Mouse (Mus musculus) megakaryocyte, embryonic 14.5 days (primary cell): Measurements from ENCODE around the gene Ppp1r14a. TPM values are rescaled to one million over a fixed set of nuclear protein-coding genes. Genes with fewer than 3 reads are reported as not detected.

Experiments
- H3K27me3 ChIP-seq: replicated peaks from 2 replicates; pipeline ENCODE3; 2012; ENCODE audit warnings: inconsistent platforms
- H3K36me3 ChIP-seq: replicated peaks from 2 replicates; pipeline ENCODE3; 2012; ENCODE audit warnings: low read length, inconsistent platforms, mixed read lengths
- H3K4me1 ChIP-seq: 2 replicates; pipeline ENCODE4 v1.6.1; 2012; ENCODE audit warnings: inconsistent platforms
- H3K4me3 ChIP-seq: replicated peaks from 2 replicates; pipeline ENCODE3; 2012; ENCODE audit warnings: moderate library complexity, mild to moderate bottlenecking, inconsistent platforms
- H3K9me3 ChIP-seq: 2 replicates; pipeline ENCODE4 v1.6.1; 2012; ENCODE audit warnings: inconsistent platforms
- FLI1 ChIP-seq: IDR thresholded peaks from 2 replicates; pipeline ENCODE4 v1.6.1; 2012; ENCODE audit warnings: low read length, inconsistent platforms, mixed read lengths
- GATA1 ChIP-seq: IDR thresholded peaks from 3 replicates; pipeline ENCODE4 v1.6.1; 2012; ENCODE audit warnings: mixed read lengths, low read length, inconsistent platforms, borderline replicate concordance
- polyA plus RNA-seq: library from polyadenylated mRNA; stranded (reverse); fragments of >175 nt; gene quantifications from 2 replicates; pipeline ENCODE4 v1.2.3, GENCODE M21; 2012; ENCODE audit warnings: low replicate concordance; ENCODE audit not compliant: insufficient read depth

Gene Ppp1r14a
- polyA plus RNA-seq, 1 experiment, result 12.7 TPM

GRCm38 (mm10) chr7:29309749-29310148, 20.6 kb downstream of the Ppp1r14a start:
- Histone ChIP-seq H3K27me3 (peaks cover 68% of the 10 kb centered on the region), H3K4me1 (peaks cover 70% of the 10 kb centered on the region), H3K36me3 (no peaks in the 10 kb centered on the region), H3K4me3 (peak overlapping the region; percentile 91), H3K9me3 (no peaks in the 10 kb centered on the region)
- TF ChIP-seq FLI1, result no peak
- TF ChIP-seq GATA1, result no peak

- Histone ChIP-seq H3K27me3 (peaks cover 64% of the 10 kb centered on the region), H3K4me3 (no peak overlapping the region), H3K36me3 (no peaks in the 10 kb centered on the region), H3K4me1 (peaks cover 70% of the 10 kb centered on the region), H3K9me3 (no peaks in the 10 kb centered on the region)
- TF ChIP-seq FLI1, result no peak
- TF ChIP-seq GATA1, result no peak
Measured at GRCm38 (mm10) chr7:29313051-29313450, 23.9 kb downstream of the Ppp1r14a start.

- no peaks in the 10 kb centered on the region for H3K9me3 ChIP-seq
- no peaks in the 10 kb centered on the region for H3K36me3 ChIP-seq
- peaks cover 62% of the 10 kb centered on the region for H3K27me3 ChIP-seq
- H3K4me3 ChIP-seq, result no peak overlapping the region
- H3K4me1 ChIP-seq, result peaks cover 70% of the 10 kb centered on the region
- TF ChIP-seq FLI1 (no peak), GATA1 (no peak)
Measured at GRCm38 (mm10) chr7:29313572-29314261, 24.6 kb downstream of the Ppp1r14a start.

GRCm38 (mm10) chr7:29314844-29315628, 25.9 kb downstream of the Ppp1r14a start:
- peaks cover 70% of the 10 kb centered on the region for H3K4me1 ChIP-seq
- H3K9me3 ChIP-seq, result no peaks in the 10 kb centered on the region
- peak overlapping the region; percentile 23 for H3K4me3 ChIP-seq
- TF ChIP-seq FLI1, result no peak
- TF ChIP-seq GATA1, result no peak
- no peaks in the 10 kb centered on the region for H3K36me3 ChIP-seq
- H3K27me3 ChIP-seq, result peaks cover 54% of the 10 kb centered on the region

GRCm38 (mm10) chr7:29316137-29316734, 27.1 kb downstream of the Ppp1r14a start:
- Histone ChIP-seq H3K4me1 (peaks cover 72% of the 10 kb centered on the region), H3K4me3 (no peak overlapping the region), H3K27me3 (peaks cover 42% of the 10 kb centered on the region), H3K36me3 (no peaks in the 10 kb centered on the region), H3K9me3 (no peaks in the 10 kb centered on the region)
- TF ChIP-seq FLI1 (no peak), GATA1 (no peak)

GRCm38 (mm10) chr7:29316976-29317375, 27.9 kb downstream of the Ppp1r14a start:
- Histone ChIP-seq H3K4me3 (no peak overlapping the region), H3K27me3 (peaks cover 38% of the 10 kb centered on the region), H3K4me1 (peaks cover 72% of the 10 kb centered on the region), H3K36me3 (peaks cover 4% of the 10 kb centered on the region), H3K9me3 (no peaks in the 10 kb centered on the region)
- TF ChIP-seq GATA1, result no peak
- TF ChIP-seq FLI1, result no peak

GRCm38 (mm10) chr7:29317558-29317957, 28.4 kb downstream of the Ppp1r14a start:
- Histone ChIP-seq H3K27me3 (peaks cover 37% of the 10 kb centered on the region), H3K4me1 (peaks cover 71% of the 10 kb centered on the region), H3K9me3 (no peaks in the 10 kb centered on the region), H3K36me3 (peaks cover 8% of the 10 kb centered on the region), H3K4me3 (peak overlapping the region; percentile 44)
- TF ChIP-seq GATA1 (no peak), FLI1 (no peak)

GRCm38 (mm10) chr7:29318115-29318911, 29.2 kb downstream of the Ppp1r14a start:
- Histone ChIP-seq H3K36me3 (peaks cover 9% of the 10 kb centered on the region), H3K27me3 (peaks cover 31% of the 10 kb centered on the region), H3K4me1 (peaks cover 64% of the 10 kb centered on the region), H3K4me3 (peak overlapping the region; percentile 81), H3K9me3 (no peaks in the 10 kb centered on the region)
- TF ChIP-seq GATA1, result no peak
- TF ChIP-seq FLI1, result no peak
